Mouse (Mus musculus) cortical plate, adult 2 months (tissue): ENCODE results near the gene Dgcr6.

ENCODE experiments used
- CTCF ChIP-seq: fragments of 200-500 bp; IDR thresholded peaks from 2 replicates; pipeline ENCODE4 v1.5.1; 2011; ENCODE audit warnings: mild to moderate bottlenecking, control low read depth, low read length; ENCODE audit not compliant: insufficient read depth; ENCODE audit errors: extremely low read depth
- POLR2A ChIP-seq: fragments of 200-500 bp; IDR thresholded peaks from 2 replicates; pipeline ENCODE4 v1.6.1; 2011; ENCODE audit warnings: mild to moderate bottlenecking, low read length, control low read depth; ENCODE audit not compliant: insufficient read depth; ENCODE audit errors: extremely low read depth

DNA sequence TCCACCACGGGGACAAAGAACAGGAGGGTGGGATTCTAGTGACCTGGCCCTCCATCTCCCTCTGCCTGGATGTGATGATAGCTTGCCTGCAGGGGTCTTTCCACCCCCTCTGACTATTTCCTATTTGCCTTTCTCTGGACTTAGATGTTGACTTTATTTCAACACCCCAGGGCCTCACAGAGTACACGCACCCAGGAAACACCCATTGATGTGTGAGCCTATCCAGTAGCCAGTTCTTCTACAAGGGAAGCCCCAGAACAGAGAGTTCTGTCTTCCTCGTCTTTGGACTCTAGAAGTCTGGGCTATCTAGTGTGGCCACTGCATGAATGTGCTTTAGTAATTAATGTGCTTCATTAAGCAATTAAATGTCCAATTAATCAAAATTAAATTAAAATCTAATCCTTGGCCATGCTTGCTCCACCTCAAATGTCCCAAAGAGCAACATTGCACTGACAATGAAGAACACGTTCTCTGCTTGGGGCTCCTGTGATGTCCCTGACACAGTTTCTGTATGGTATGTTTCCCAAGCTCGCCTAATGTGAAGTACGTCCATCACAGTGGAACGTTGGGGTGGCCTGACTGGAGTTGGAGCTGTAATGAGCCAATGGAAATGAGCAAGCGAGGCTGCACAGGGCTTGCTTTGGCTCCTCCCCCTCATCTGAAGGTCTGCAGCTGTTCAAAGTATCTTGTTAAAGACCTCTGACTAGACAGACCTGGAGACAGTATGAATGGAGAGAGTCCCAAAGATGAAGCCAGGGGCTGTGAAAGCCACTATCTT is 29.7 kb upstream of the Dgcr6 start:
- no peak for TF ChIP-seq CTCF
- no peak for TF ChIP-seq POLR2A
